Mouse (Mus musculus) MEL (cell line): ENCODE measurements at regions not wholly inside any gene's neighbourhood (a gene's known extent, or its start where the extent isn't known, plus 50 kb on each side); places are given as distances from the start of the nearest gene placed in this dataset.

Experiments
- BHLHE40 ChIP-seq: IDR thresholded peaks from 2 replicates; pipeline ENCODE4 v1.6.1; 2012; ENCODE audit warnings: low read depth, mild to moderate bottlenecking, inconsistent platforms, low read length, improper control_type of control experiment, borderline replicate concordance
- CHD1 ChIP-seq: IDR thresholded peaks from 2 replicates; pipeline ENCODE4 v1.6.1; 2012; ENCODE audit warnings: low read depth, mild to moderate bottlenecking, inconsistent platforms, low read length, improper control_type of control experiment
- EP300 ChIP-seq, 2 experiments: IDR thresholded peaks; 2 replicates each; pipeline ENCODE4 v1.6.1; 2011; ENCODE audit warnings: improper control_type of control experiment in 2 of 2, low read length in 2 of 2, low read depth in 1 of 2, mild to moderate bottlenecking in 1 of 2
- HCFC1 ChIP-seq: IDR thresholded peaks from 2 replicates; pipeline ENCODE4 v1.6.1; 2012; ENCODE audit warnings: low read depth, mild to moderate bottlenecking, inconsistent platforms, low read length, improper control_type of control experiment, moderate library complexity
- MAX ChIP-seq: IDR thresholded peaks from 2 replicates; pipeline ENCODE4 v1.6.1; 2011; ENCODE audit warnings: low read length, improper control_type of control experiment
- MYC ChIP-seq: IDR thresholded peaks from 2 replicates; pipeline ENCODE4 v1.6.1; 2011; ENCODE audit warnings: low read depth, mild to moderate bottlenecking, low read length, improper control_type of control experiment, moderate library complexity
- POLR2A ChIP-seq, 2 experiments: IDR thresholded peaks; 2 replicates each; pipeline ENCODE4 v1.6.1; 2011 to 2012; ENCODE audit warnings: low read length in 2 of 2, mild to moderate bottlenecking in 2 of 2, control low read depth in 1 of 2, improper control_type of control experiment in 1 of 2, low read depth in 1 of 2, moderate library complexity in 1 of 2; ENCODE audit not compliant: control insufficient read depth in 1 of 2, insufficient read depth in 1 of 2, poor library complexity in 1 of 2
- POLR2AphosphoS2 ChIP-seq: IDR thresholded peaks from 2 replicates; pipeline ENCODE4 v1.6.1; 2011; ENCODE audit warnings: low read length, improper control_type of control experiment
- RAD21 ChIP-seq: IDR thresholded peaks from 2 replicates; pipeline ENCODE4 v1.6.1; 2011; ENCODE audit warnings: mild to moderate bottlenecking, low read depth, low read length, improper control_type of control experiment
- TBP ChIP-seq: IDR thresholded peaks from 2 replicates; pipeline ENCODE4 v1.8.0; 2011; ENCODE audit warnings: low read depth, low read length, improper control_type of control experiment
- ZC3H11A ChIP-seq: IDR thresholded peaks from 2 replicates; pipeline ENCODE4 v1.6.1; 2012; ENCODE audit warnings: low read depth, mild to moderate bottlenecking, inconsistent platforms, low read length, improper control_type of control experiment
- ZKSCAN1 ChIP-seq: IDR thresholded peaks from 2 replicates; pipeline ENCODE4 v1.6.1; 2012; ENCODE audit warnings: low read depth, mild to moderate bottlenecking, inconsistent platforms, low read length, improper control_type of control experiment, moderate library complexity
- ZNF384 ChIP-seq: IDR thresholded peaks from 2 replicates; pipeline ENCODE4 v1.6.1; 2012; ENCODE audit warnings: low read depth, mild to moderate bottlenecking, inconsistent platforms, low read length, improper control_type of control experiment

DNA sequence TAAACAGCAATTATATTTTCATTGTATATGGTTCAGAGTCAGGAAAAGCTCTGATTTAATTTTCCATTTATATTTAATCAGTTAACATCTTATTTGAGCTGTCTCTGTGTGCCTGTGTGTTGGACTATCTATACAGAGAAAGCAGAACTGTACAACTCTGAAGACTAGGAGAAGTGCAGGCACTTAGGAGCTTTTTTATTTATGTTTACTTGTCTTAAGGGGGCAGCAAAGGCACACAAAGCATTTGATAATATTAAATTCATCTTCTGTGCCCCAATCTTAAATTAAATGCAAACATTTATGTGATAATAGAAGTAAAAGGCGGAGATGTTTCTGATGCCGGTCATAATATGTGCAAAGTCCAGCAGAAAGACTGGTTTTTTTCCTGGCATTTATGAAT lies 751.3 kb upstream of the Nudt12 start:
- TF ChIP-seq BHLHE40 (no peak), TBP (no peak), POLR2A (IDR thresholded peaks at IDR 0.05; ENCODE audit: control insufficient read depth in 1 of 2, insufficient read depth in 1 of 2, low read depth in 1 of 2, low read length in 2 of 2, poor library complexity in 1 of 2) (no peak), EP300 (IDR thresholded peaks at IDR 0.05; ENCODE audit: low read depth in 1 of 2, low read length in 2 of 2) (no peak), MYC (no peak), ZKSCAN1 (no peak), POLR2AphosphoS2 (no peak), RAD21 (peak; percentile 91), CHD1 (no peak), ZC3H11A (peak; percentile 59), ZNF384 (no peak), HCFC1 (no peak), MAX (no peak)
